Comparison of ENCODE assay signal across 9 mouse cellular contexts in the genomic region with DNA sequence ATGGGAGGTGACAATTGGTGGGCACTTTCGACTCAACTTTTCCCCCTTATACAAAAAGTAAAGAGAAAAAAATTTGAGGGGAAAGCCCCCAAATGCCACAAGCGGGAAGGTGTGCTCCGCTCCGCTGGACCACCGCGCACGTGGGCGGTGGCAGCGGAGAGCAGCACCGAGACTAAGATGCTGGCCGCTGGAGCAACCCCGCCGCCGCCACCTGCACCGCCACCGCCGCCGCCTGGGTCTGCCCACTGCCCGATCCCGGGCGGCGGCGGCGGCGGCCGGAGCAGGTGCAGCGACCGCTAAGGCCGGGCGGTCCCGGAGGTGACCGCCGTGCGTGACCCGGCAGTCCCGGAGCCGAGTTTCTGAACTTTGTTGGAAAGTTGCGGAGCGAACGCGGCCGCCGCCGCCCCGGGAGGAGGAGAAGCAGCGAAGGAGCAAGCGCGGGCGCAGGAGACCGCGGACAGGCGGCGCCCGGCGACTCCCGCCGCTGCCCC. TPM values are rescaled to one million over a fixed set of nuclear protein-coding genes. Genes with fewer than 3 reads are reported as not detected.
DNase-seq lines count a peak whose midpoint lies in the region; ATAC-seq lines count a peak whose summit lies in the region.
"Had no signal": no experiment of that assay in that cellular context is flagged by ENCODE, and none has a peak within 500 bp of the region (broad histone marks: within the 10 kb centered on the region; RNA-seq: fewer than 3 reads in every experiment).

A gene (minus strand): TSS at position 181 of the 491 bp plus-strand sequence.

- H3K27ac ChIP-seq in heart, embryonic 12.5 days (ENCODE audit: poor library complexity, severe bottlenecking) = no peak within 1 kb of the TSS
- peak within 1 kb of the TSS; percentile 51 for H3K27ac ChIP-seq in embryonic facial prominence, embryonic 10.5 days (replicated peaks)
- peak within 1 kb of the TSS; percentile 7; the same call in 1 of the 2 replicates for H3K27ac ChIP-seq in hindbrain, embryonic 14.5 days
- peak within 1 kb of the TSS; percentile 81 for H3K27ac ChIP-seq in midbrain, embryonic 15.5 days

- intact Hi-C loops in heart, postnatal 36 days (cut with DNase I) = loop anchor here (5.0 kb wide), 1 partner anchor 114 kb away; no protein-coding TSS in a partner anchor

- no peaks in the 10 kb centered on the region for H3K9me3 ChIP-seq in heart, embryonic 12.5 days (replicated peaks)
- no peaks in the 10 kb centered on the region for H3K9me3 ChIP-seq in embryonic facial prominence, embryonic 10.5 days
- H3K9me3 ChIP-seq in hindbrain, embryonic 14.5 days (ENCODE audit: control insufficient read depth, low read length) = no peaks in the 10 kb centered on the region
- H3K9me3 ChIP-seq in midbrain, embryonic 15.5 days = no peaks in the 10 kb centered on the region

- H3K36me3 ChIP-seq in heart, embryonic 12.5 days = no peaks in the 10 kb centered on the region
- no peaks in the 10 kb centered on the region for H3K36me3 ChIP-seq in embryonic facial prominence, embryonic 10.5 days (replicated peaks)
- no peaks in the 10 kb centered on the region for H3K36me3 ChIP-seq in hindbrain, embryonic 14.5 days (replicated peaks; ENCODE audit: control insufficient read depth, insufficient read depth)
- H3K36me3 ChIP-seq in midbrain, embryonic 15.5 days (replicated peaks) = no peaks in the 10 kb centered on the region

- ATAC-seq in heart, embryonic 12.5 days (ENCODE audit: insufficient number of reproducible peaks, low FRiP score) = no peak
- peak; percentile 9; the same call in 1 of the 2 replicates for ATAC-seq in hindbrain, embryonic 14.5 days (ENCODE audit: low FRiP score)
- ATAC-seq in midbrain, embryonic 15.5 days (replicated peaks) = peak; percentile 19

- peaks cover 27% of the 10 kb centered on the region for H3K4me1 ChIP-seq in heart, embryonic 12.5 days (replicated peaks)
- H3K4me1 ChIP-seq in embryonic facial prominence, embryonic 10.5 days = peaks cover 25% of the 10 kb centered on the region
- H3K4me1 ChIP-seq in hindbrain, embryonic 14.5 days (replicated peaks; ENCODE audit: control insufficient read depth, insufficient read depth, low read length) = peaks cover 4% of the 10 kb centered on the region; the same call in 1 of the 2 replicates
- H3K4me1 ChIP-seq in midbrain, embryonic 15.5 days = peaks cover 32% of the 10 kb centered on the region

- peak within 1 kb of the TSS; percentile 55 for H3K9ac ChIP-seq in heart, embryonic 12.5 days
- peak within 1 kb of the TSS; percentile 42; the same call in 1 of the 2 replicates for H3K9ac ChIP-seq in hindbrain, embryonic 14.5 days
- peak within 1 kb of the TSS; percentile 43 for H3K9ac ChIP-seq in midbrain, embryonic 15.5 days

- peak within 1 kb of the TSS; percentile 62 for H3K4me3 ChIP-seq in heart, embryonic 12.5 days
- peak within 1 kb of the TSS; percentile 62 for H3K4me3 ChIP-seq in embryonic facial prominence, embryonic 10.5 days
- H3K4me3 ChIP-seq in hindbrain, embryonic 14.5 days (replicated peaks; ENCODE audit: low read length) = peak within 1 kb of the TSS; percentile 33
- peak within 1 kb of the TSS; percentile 49 for H3K4me3 ChIP-seq in midbrain, embryonic 15.5 days
- H3K4me3 ChIP-seq: erythroblast, embryonic 14.5 days had no signal

- under 1% methylated on average over 55 of the region's 57 CpGs for WGBS in heart, embryonic 12.5 days
- WGBS in embryonic facial prominence, embryonic 10.5 days = under 1% methylated on average over 57 of the region's 57 CpGs
- WGBS in hindbrain, embryonic 14.5 days = under 1% methylated on average over 50 of the region's 57 CpGs
- 0% methylated on average over 54 of the region's 57 CpGs for WGBS in midbrain, embryonic 15.5 days

- peaks cover 93% of the 10 kb centered on the region for H3K27me3 ChIP-seq in heart, embryonic 12.5 days (replicated peaks)
- H3K27me3 ChIP-seq in embryonic facial prominence, embryonic 10.5 days (replicated peaks; ENCODE audit: low read depth, poor library complexity, severe bottlenecking) = peaks cover 100% of the 10 kb centered on the region
- peaks cover 89% of the 10 kb centered on the region for H3K27me3 ChIP-seq in hindbrain, embryonic 14.5 days (ENCODE audit: control insufficient read depth, insufficient read depth, low read length)
- H3K27me3 ChIP-seq in midbrain, embryonic 15.5 days (replicated peaks) = peaks cover 47% of the 10 kb centered on the region

- H3K4me2 ChIP-seq in heart, embryonic 12.5 days = peak within 1 kb of the TSS; percentile 91
- H3K4me2 ChIP-seq in hindbrain, embryonic 14.5 days (replicated peaks) = peak within 1 kb of the TSS; percentile 60
- H3K4me2 ChIP-seq in midbrain, embryonic 15.5 days = peak within 1 kb of the TSS; percentile 59

- DNase-seq in heart, postnatal 36 days = no peak
- no peak for DNase-seq in embryonic facial prominence, embryonic 10.5 days (ENCODE audit: low spot score)
- DNase-seq in hindbrain, embryonic 14.5 days (ENCODE audit: low spot score) = no peak
- DNase-seq in gastrocnemius, postnatal 4 days (ENCODE audit: low spot score in 2 of 2) = no peak
- no peak for DNase-seq in Muller cell, postnatal 12 days (ENCODE audit: inconsistent ontology term)
- DNase-seq in urinary bladder, postnatal 14 days (ENCODE audit: low spot score) = no peak

RNA-seq across cellular contexts. Expression of the gene that starts here (rescaled TPM):
- not detected in 2 replicates for polyA plus RNA-seq in heart, embryonic 12.5 days (2016; fragmentation: Nextera tagmentation; extraction: Ambion mirVana)
- total RNA-seq in heart, postnatal 36 days (2021) = not detected
- polyA plus RNA-seq in embryonic facial prominence, embryonic 10.5 days (2016; fragmentation: Nextera tagmentation; extraction: Ambion mirVana) = 0.13 and 0.14 TPM in 2 replicates
- polyA plus RNA-seq in hindbrain, embryonic 14.5 days (2014; fragmentation: Nextera tagmentation; extraction: Ambion mirVana) = 1.1 and 2.3 TPM in 2 replicates
- polyA plus RNA-seq in midbrain, embryonic 15.5 days (2015; fragmentation: Nextera tagmentation; extraction: Ambion mirVana) = 7.8 and 8.5 TPM in 2 replicates
- not detected for total RNA-seq in gastrocnemius, postnatal 4 days (2021)
- polyA plus RNA-seq: erythroblast, embryonic 14.5 days had no signal
